Mouse (Mus musculus) ES-E14 (cell line): Measurements from ENCODE around the gene Gcn1l1. TPM values are rescaled to one million over a fixed set of nuclear protein-coding genes. Genes with fewer than 3 reads are reported as not detected.
A peak's percentile ranks its signal among the peaks of the same experiment; 100 is the strongest.

Source experiments
- DNase-seq: peaks from one replicate; pipeline ENCODE4 v3.0.0-alpha.2; 2013; ENCODE audit warnings: low read depth, low spot score
- H3K27ac ChIP-seq: 2 replicates; pipeline ENCODE4 v1.5.1; 2012; ENCODE audit warnings: low read depth, mild to moderate bottlenecking, low read length, moderate library complexity, mixed read lengths; ENCODE audit not compliant: poor library complexity, insufficient read depth, severe bottlenecking
- H3K36me3 ChIP-seq: 2 replicates; pipeline ENCODE4 v1.6.1; 2012; ENCODE audit warnings: mild to moderate bottlenecking, low read length, moderate library complexity, mixed read lengths; ENCODE audit not compliant: control insufficient read depth, poor library complexity, insufficient read depth, severe bottlenecking
- H3K4me1 ChIP-seq, 2 experiments: fragments of 150-350 bp in 1 of 2; sonication (generic) in 1 of 2; 2 replicates each; pipeline ENCODE4 v1.6.1; 2012; ENCODE audit warnings: low read length in 2 of 2, mild to moderate bottlenecking in 1 of 2, mixed read lengths in 1 of 2; ENCODE audit not compliant: control insufficient read depth in 2 of 2, insufficient read depth in 2 of 2, poor library complexity in 1 of 2
- H3K4me3 ChIP-seq, 2 experiments: fragments of 150-350 bp in 1 of 2; sonication (generic) in 1 of 2; 2 replicates each; pipeline ENCODE4 v1.5.1; 2012; ENCODE audit warnings: low read length in 2 of 2, low read depth in 1 of 2, mild to moderate bottlenecking in 1 of 2, mixed read lengths in 1 of 2; ENCODE audit not compliant: insufficient read depth in 1 of 2, poor library complexity in 1 of 2, severe bottlenecking in 1 of 2
- H3K9ac ChIP-seq: 2 replicates; pipeline ENCODE4 v1.6.1; 2012; ENCODE audit warnings: low read depth, mild to moderate bottlenecking, low read length, mixed read lengths; ENCODE audit not compliant: poor library complexity, insufficient read depth, severe bottlenecking
- H3K9me3 ChIP-seq: fragments of 150-350 bp; sonication (generic); 2 replicates; pipeline ENCODE4 v1.6.1; 2012; ENCODE audit warnings: low read depth, mild to moderate bottlenecking, low read length; ENCODE audit not compliant: control insufficient read depth, insufficient read depth
- CHD2 ChIP-seq: IDR thresholded peaks from 2 replicates; pipeline ENCODE4 v1.6.1; 2014; ENCODE audit warnings: mild to moderate bottlenecking, low read depth, low read length, inconsistent platforms
- HCFC1 ChIP-seq: IDR thresholded peaks from 2 replicates; pipeline ENCODE4 v1.6.1; 2012; ENCODE audit warnings: low read length, inconsistent platforms, borderline replicate concordance; ENCODE audit not compliant: insufficient read depth
- MAFK ChIP-seq: IDR thresholded peaks from 2 replicates; pipeline ENCODE4 v1.6.1; 2014; ENCODE audit warnings: mild to moderate bottlenecking, low read depth, low read length, inconsistent platforms; ENCODE audit not compliant: insufficient read depth
- ZC3H11A ChIP-seq: IDR thresholded peaks from 2 replicates; pipeline ENCODE4 v1.6.1; 2012; ENCODE audit warnings: low read depth, mild to moderate bottlenecking, inconsistent platforms, low read length, borderline replicate concordance
- ZNF384 ChIP-seq: IDR thresholded peaks from 2 replicates; pipeline ENCODE4 v1.6.1; 2012; ENCODE audit warnings: low read depth, low read length, inconsistent platforms
- in situ Hi-C, 2 experiments: fragments of 600-800 bp; cut with MboI; formaldehyde crosslinking; loops; one replicate each; pipeline ENCODE4 v1.15.1; 2025; ENCODE audit warnings: low sequenced_read_pairs in 2 of 2, inconsistent platforms in 1 of 2; ENCODE audit not compliant: unreplicated experiment in 2 of 2
- total RNA-seq: library from RNA; depleted of rRNA; stranded (reverse); fragments of 300-350 nt; gene quantifications from 2 replicates; pipeline ENCODE4 v1.2.3, GENCODE M21; 2012

Gene Gcn1l1
- total RNA-seq, 1 experiment, result 112 TPM

- H3K4me1 ChIP-seq, result peaks cover 9 to 32% of the 10 kb centered on the region in 2 experiments; a peak in 3 of 4 replicates
- no peak overlapping the region for H3K4me3 ChIP-seq
- no peak overlapping the region for H3K27ac ChIP-seq
- TF ChIP-seq ZC3H11A, result no peak
- TF ChIP-seq MAFK, result no peak
- no peak for TF ChIP-seq ZNF384
- no peak for TF ChIP-seq CHD2
- TF ChIP-seq HCFC1, result no peak
- DNase-seq, result no peak
- H3K9ac ChIP-seq, result no peak overlapping the region
- no peaks in the 10 kb centered on the region for H3K9me3 ChIP-seq
- in situ Hi-C loops, result loop anchor here in 1 of 2 experiments (5.0 kb wide), 1 partner anchor 36 kb away; no protein-coding TSS in a partner anchor
- H3K36me3 ChIP-seq, result no peaks in the 10 kb centered on the region
These were observed 26.9 kb upstream of the Gcn1l1 start for GRCm38 (mm10) chr5:115538017-115538692.

GRCm38 (mm10) chr5:115538693-115539043 lies 26.4 kb upstream of the Gcn1l1 start:
- TF ChIP-seq MAFK, result peak; percentile 80
- no peak for TF ChIP-seq HCFC1
- no peak for TF ChIP-seq ZNF384
- peak; percentile 75 for TF ChIP-seq ZC3H11A
- no peak for TF ChIP-seq CHD2
- H3K36me3 ChIP-seq, result no peaks in the 10 kb centered on the region
- peak; percentile 69 for DNase-seq
- no peak overlapping the region for H3K4me3 ChIP-seq
- peaks cover 9 to 34% of the 10 kb centered on the region in 2 experiments; a peak in 3 of 4 replicates for H3K4me1 ChIP-seq
- H3K9ac ChIP-seq, result no peak overlapping the region
- H3K9me3 ChIP-seq, result no peaks in the 10 kb centered on the region
- H3K27ac ChIP-seq, result no peak overlapping the region
- in situ Hi-C loops, result loop anchor here in 1 of 2 experiments (5.0 kb wide), 1 partner anchor 36 kb away; no protein-coding TSS in a partner anchor

GRCm38 (mm10) chr5:115542635-115543384 lies 22.2 kb upstream of the Gcn1l1 start:
- peaks cover 3 to 29% of the 10 kb centered on the region in 2 experiments; a peak in 2 of 4 replicates for H3K4me1 ChIP-seq

GRCm38 (mm10) chr5:115543509-115544253 lies 21.4 kb upstream of the Gcn1l1 start:
- no peaks in the 10 kb centered on the region for H3K9me3 ChIP-seq
- in situ Hi-C loops, result no loop called here
- H3K9ac ChIP-seq, result no peak overlapping the region
- no peak overlapping the region for H3K27ac ChIP-seq
- no peak for DNase-seq
- TF ChIP-seq CHD2, result no peak
- no peak for TF ChIP-seq ZC3H11A
- TF ChIP-seq HCFC1, result no peak
- no peak for TF ChIP-seq MAFK
- TF ChIP-seq ZNF384, result no peak
- peaks cover 0 to 32% of the 10 kb centered on the region in 2 experiments; a peak in 2 of 4 replicates for H3K4me1 ChIP-seq
- peaks cover 12% of the 10 kb centered on the region; the same call in 1 of the 2 replicates for H3K36me3 ChIP-seq
- H3K4me3 ChIP-seq, result no peak overlapping the region

More at GRCm38 (mm10) chr5:115542635-115543384, 22.2 kb upstream of the Gcn1l1 start:
- peaks cover 12% of the 10 kb centered on the region; the same call in 1 of the 2 replicates for H3K36me3 ChIP-seq
- in situ Hi-C loops, result no loop called here
- no peak for DNase-seq
- TF ChIP-seq ZC3H11A, result no peak
- TF ChIP-seq CHD2, result no peak
- no peak for TF ChIP-seq MAFK
- TF ChIP-seq ZNF384, result no peak
- no peak overlapping the region for H3K27ac ChIP-seq
- peak overlapping the region; percentile 18 for H3K9ac ChIP-seq
- H3K4me3 ChIP-seq, result peak overlapping the region; percentile 22 to 52; a peak in 3 of 4 replicates
- H3K9me3 ChIP-seq, result no peaks in the 10 kb centered on the region
